Mouse (Mus musculus): ENCODE results near the gene Plxnc1.
A peak's percentile ranks its signal among the peaks of the same experiment; 100 is the strongest.

DNA sequence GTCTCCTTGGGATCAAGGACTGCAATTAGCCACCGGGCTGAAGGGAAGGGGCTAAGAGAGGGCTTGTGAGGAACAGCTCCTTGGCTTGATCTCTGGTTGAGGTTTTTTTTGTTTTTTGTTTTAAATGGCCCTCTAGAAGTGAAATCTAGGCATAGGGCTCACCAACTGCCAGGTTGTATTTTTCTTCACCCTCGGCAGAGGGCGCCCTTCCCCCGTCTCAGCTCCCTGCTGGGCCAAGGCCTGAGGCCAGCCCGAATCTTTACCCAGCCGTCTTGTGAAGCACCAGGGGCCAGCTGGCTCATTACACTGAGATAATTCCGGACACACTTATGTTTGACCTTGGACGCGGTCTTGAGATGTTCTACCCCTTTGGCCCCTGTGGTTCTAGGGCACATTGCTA is 47.5 kb upstream of the Plxnc1 start:
- TF ChIP-seq CTCF (IDR thresholded peaks at IDR 0.05; ENCODE audit: low read depth, low read length) = peak; percentile 86
- TF ChIP-seq POLR2A (IDR thresholded peaks at IDR 0.05; ENCODE audit: borderline replicate concordance, low read depth, low read length) = no peak

All from bone marrow macrophage, adult 2 months (primary cell).